Mouse (Mus musculus) cerebral cortex, adult 2 months (tissue): ENCODE results near the gene Tesc.

Experiments
- WGBS: fragments of 180-500 bp; shearing (Covaris S2); methylation state at CpG from one replicate; pipeline ENCODE4 v1.1.7; 2018; 5-methylcytosine and 5-hydroxymethylcytosine counted together

Gene Tesc

GRCm38 (mm10) chr5:118042599-118042998 is 15.1 kb downstream of the Tesc start:
- WGBS, result 61% methylated on average over 6 of the region's 6 CpGs

DNA sequence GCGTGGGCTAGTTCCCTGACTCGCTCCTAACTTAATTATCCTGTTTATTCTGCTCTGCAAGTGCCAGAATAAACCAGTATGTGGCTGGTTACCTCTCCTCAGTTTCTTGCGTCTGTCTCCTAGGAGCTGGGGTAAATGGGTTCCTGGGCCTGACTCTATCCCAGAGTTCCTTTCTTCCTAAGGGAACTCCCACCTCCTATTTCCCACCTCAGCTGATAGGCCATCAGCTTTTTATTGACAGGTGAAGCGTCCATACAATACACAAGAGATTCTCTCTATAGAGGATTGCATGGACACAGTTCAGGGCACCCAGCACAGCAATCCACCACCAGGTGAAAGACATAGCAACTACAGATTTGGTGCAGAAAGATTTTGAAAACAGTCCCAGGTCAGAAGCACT is 16.2 kb downstream of the Tesc start:
- WGBS, result 85% methylated on average over 4 of the region's 4 CpGs

DNA sequence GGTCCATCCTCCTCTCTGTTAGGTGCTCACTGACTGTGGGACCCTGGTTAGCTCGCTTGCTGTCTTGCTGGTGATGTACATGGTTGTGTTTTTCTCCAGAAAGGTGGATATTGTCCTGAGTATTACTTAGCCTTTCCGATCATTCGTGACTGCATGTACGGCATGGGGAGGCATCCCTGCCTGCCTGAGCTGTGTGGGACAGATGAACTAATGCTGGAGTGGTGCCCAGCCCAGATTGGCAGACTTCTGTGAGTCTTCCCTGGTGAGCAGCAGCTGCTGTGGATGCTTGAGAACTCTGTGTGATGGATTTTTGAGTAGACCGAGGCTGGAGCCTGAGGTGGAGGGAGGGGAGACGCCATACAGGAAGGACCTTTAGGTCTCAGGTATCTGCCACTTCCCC is 17.4 kb downstream of the Tesc start:
- WGBS, result 48% methylated on average over 6 of the region's 6 CpGs

DNA sequence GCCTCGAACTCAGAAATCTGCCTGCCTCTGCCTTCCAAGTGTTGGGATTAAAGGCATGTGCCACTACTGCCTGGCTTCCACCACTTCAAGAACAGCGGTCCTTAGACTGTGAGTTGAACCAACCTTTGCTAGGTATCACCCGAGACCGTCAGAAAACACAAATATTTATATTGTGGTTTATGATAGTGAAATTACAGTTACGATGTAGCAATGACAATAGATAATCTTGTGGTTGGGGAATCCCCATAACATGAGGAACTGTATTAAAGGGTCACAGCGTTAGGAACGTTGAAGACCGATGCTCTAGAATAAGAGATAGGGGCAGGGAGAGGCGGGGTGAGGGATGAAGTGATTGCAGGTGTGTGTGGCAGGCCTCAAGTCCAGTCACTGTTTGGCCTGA is 17.8 kb downstream of the Tesc start:
- 95% methylated on average over 9 of the region's 9 CpGs for WGBS

DNA sequence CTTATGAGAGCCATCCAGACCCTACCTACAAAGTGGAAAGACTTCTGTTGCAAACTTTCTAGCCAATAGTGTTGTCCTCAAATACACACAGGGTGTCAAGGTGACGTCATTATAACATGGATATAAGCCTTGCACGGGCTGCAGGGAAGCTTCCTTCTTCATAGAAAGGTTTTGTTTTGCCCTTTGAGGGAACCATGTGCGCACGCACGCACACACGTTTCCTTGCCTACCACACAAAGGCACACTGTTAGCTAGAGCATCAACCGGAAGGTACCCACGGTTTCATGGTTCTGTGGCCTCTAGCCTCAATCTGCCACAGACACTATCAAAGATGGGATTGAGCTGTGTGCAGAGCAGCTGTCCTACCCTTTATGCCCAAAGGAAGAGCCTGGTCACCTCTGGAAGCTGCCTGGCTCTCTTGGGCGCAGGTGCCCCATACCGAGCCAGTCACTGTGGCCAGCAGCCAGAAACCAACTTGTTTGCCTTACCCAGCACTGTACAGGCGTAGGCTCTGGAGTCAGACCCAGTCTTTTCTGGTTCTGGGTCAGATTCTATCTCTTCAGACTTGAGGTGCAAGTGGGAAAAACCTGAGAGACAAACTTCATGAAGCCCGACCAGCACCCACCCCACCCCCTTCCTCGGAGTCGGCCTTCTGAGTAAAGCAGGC is 19.7 kb downstream of the Tesc start:
- 81% methylated on average over 14 of the region's 14 CpGs for WGBS

- WGBS, result 89% methylated on average over 4 of the region's 4 CpGs
Observed at GRCm38 (mm10) chr5:118048412-118048811, 20.9 kb downstream of the Tesc start.

DNA sequence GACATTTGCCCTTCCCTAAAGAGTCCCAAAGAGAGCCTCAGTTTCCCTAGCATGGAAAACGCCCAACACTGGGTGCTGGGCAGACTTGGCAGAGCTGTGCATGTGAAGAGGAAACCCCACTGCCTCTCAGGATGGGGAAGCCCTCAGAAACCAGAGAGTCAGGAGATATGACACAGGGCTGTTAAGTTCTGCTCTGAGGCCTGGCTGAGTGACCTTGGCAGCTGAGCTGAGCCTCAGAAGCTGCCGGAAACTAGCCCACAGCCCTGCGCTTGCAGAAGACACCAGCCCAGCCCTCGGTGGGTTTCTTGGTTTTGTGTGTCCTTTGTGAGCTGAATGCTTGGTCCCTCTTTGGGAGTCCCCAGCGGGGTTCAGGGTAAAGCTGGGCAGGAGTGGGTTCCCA is 21.4 kb downstream of the Tesc start:
- 90% methylated on average over 5 of the region's 5 CpGs for WGBS

DNA sequence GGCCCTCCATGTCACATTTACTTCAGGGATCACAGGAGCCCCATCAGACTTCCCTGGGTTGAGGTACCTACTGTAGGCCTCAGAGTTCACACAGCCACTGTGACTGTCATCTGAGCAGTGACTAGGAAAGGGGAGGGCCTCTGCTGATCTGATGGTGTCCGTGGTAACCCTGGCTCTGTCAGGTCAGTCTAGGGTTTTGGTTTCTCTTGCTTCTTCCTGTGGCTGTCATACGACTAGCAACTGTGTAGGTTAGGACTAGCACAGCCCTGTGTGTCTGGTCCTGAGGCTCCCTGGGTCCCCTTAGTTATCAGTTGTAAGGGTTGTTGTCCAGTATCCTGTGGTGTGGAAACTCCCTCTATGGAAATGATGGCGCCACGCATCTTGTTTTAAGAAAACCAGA is 23.2 kb downstream of the Tesc start:
- 82% methylated on average over 4 of the region's 4 CpGs for WGBS

GRCm38 (mm10) chr5:118051981-118052662 is 24.6 kb downstream of the Tesc start:
- 78% methylated on average over 8 of the region's 8 CpGs for WGBS

GRCm38 (mm10) chr5:118053205-118053604 is 25.7 kb downstream of the Tesc start:
- WGBS, result 81% methylated on average over 2 of the region's 2 CpGs

DNA sequence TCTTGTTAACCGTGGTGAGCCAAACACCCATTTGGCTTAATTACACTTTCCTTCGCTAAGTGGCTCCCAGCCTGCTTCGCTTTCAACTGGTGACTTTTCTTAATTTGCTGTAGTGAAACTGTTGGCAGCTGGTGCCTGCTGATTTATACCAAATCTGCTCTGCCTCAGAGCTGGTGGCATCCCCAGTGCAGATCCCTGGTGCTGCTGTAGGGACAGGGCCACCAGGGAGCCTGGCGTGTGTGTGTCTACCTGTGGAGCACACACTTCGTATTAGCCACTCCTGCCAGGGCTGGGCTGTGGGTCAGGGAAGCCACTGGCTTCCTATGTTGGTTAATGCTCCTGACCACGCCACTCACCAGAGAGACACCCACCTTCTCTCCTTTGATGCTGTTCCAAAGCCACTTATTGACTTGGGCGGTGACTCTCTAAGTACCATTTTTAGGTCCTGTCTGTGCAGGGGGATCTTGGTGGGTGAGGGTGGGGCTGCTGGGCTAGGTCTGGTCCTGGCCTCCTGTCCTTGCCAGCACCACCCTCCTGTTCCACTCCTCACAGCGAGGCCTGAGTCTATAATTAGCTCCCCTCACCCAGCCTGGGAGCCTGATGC is 30.1 kb downstream of the Tesc start:
- 24% methylated on average over 8 of the region's 8 CpGs for WGBS

GRCm38 (mm10) chr5:118058858-118059257 is 31.3 kb downstream of the Tesc start:
- WGBS, result 87% methylated on average over 10 of the region's 10 CpGs

GRCm38 (mm10) chr5:118059646-118060045 is 32.1 kb downstream of the Tesc start:
- WGBS, result 63% methylated on average over 9 of the region's 9 CpGs

GRCm38 (mm10) chr5:118061391-118061790 is 33.8 kb downstream of the Tesc start:
- 93% methylated on average over 18 of the region's 18 CpGs for WGBS

DNA sequence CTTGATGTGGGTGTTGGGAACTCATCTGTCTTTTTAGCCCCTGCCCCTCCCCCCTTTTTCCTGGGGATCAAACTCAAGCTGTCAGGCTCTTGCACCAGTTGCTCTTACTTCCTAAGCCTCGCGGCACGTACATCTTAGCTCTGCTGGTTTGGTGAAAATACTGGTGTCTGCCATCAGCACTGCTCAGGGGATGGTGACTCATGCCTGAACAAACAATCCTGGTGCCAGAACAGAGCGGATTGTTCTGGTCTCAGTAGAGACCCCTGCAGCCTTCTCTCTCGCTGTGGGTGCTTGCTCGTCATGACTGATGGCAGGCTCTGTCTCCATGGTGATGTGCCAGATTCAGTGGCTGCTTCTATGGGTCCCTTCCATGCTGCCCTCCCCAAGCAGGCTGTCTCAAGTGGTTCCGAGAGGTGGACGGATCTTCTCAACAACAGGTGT is 35.7 kb downstream of the Tesc start:
- 39% methylated on average over 8 of the region's 8 CpGs for WGBS

GRCm38 (mm10) chr5:118064284-118064901 is 36.9 kb downstream of the Tesc start:
- WGBS, result 54% methylated on average over 10 of the region's 10 CpGs

DNA sequence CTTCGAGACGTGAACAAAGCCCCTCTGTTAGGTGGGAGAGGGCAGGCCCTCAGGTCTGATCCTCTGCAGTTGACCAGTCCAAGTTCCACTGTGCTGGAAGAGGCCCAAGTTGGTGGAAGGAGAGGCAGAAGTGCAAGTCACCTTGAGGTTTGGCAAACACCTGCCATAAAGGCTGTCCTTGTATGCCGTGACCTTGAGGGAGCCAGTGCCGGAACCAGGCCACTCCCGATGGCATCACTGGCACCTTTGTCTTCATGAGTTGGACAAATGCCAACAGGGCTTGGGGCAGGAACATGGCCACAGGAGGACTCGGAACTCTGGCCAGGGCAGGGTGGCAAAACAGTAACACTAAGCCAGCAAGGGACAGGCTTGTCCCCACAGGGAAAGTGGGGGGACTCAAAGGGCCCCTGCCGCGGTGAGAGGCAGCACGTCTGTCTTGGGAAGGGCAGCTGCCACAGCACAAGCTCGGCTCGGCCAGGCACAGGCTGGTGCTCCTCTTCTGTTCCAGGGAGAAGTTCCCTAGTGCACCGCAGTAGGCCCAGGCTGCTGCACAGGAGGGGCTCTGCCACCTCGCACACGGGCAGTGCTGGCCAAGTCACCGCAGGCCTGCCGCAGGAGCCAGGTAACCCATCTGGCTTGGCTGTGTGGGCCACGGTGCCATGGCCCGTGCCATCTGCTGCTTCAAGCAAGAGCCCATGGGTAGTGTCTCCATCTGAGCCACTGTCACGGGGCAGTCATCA is 38.1 kb downstream of the Tesc start:
- WGBS, result 69% methylated on average over 19 of the region's 19 CpGs

- WGBS, result 65% methylated on average over 5 of the region's 5 CpGs
Observed at GRCm38 (mm10) chr5:118066828-118067227, 39.3 kb downstream of the Tesc start.

GRCm38 (mm10) chr5:118067572-118067971 is 40.0 kb downstream of the Tesc start:
- 51% methylated on average over 4 of the region's 4 CpGs for WGBS

DNA sequence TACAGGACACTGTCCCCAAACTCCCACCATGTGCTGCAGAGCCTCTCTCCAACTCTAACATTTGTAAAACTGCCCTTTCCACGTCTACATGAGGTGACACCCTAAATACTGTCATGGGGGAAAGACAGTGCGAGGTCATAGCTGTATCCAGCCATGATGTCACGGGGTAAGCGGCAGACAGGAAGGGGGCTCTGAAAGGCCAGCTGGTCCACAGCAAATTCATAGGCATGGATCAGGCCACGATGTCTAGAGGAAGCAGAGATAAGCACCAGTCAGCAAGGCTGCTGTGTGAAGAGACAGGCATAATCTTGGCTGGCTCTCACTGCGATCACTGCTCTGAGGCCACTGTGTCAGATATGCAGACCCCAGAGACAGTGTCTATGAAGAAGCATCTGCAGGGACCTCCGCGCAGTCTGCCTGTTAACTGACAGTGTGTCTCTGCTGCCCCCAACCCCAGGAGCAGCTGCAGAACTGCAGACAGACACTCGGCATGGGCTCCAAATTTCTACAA is 40.5 kb downstream of the Tesc start:
- 88% methylated on average over 9 of the region's 9 CpGs for WGBS

GRCm38 (mm10) chr5:118069315-118069714 is 41.8 kb downstream of the Tesc start:
- 37% methylated on average over 9 of the region's 9 CpGs for WGBS

DNA sequence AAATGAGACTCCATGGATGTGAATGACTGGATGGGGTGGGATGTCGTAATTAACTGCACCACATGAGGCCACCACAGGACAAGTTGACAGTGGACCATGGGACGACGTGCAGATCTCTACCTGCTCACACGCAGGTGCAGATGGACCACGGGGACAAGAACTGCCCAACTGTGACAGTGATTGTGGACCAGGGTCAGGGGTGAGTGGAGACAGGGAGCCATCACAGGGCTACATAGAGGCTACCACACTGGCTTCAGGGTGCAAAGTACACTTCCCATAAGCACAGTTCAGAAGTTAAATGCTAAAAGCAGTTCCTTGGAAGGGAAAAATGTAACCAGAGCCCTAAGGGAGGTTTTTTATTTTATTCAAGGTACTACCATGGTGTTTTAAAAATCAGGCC is 44.2 kb downstream of the Tesc start:
- 86% methylated on average over 5 of the region's 5 CpGs for WGBS
